Mouse (Mus musculus) hindbrain, embryonic 12.5 days (tissue): Measurements from ENCODE around the gene Cdk5rap3. TPM values are rescaled to one million over a fixed set of nuclear protein-coding genes. Genes with fewer than 3 reads are reported as not detected.

ENCODE experiments used
- ATAC-seq: fragments of 200-750 bp; cut with Nextera tagmentation; 2 replicates; pipeline ENCODE4 v1.8.0; 2017; ENCODE audit warnings: moderate TSS enrichment; ENCODE audit not compliant: low FRiP score
- H3K27ac ChIP-seq: fragments of 300-500 bp; sonication (generic); 2 replicates; pipeline ENCODE4 v1.5.1; 2016; ENCODE audit warnings: mild to moderate bottlenecking
- H3K27me3 ChIP-seq: fragments of 300-500 bp; sonication (generic); 2 replicates; pipeline ENCODE4 v1.6.1; 2016; ENCODE audit warnings: mild to moderate bottlenecking
- H3K36me3 ChIP-seq: fragments of 300-500 bp; sonication (generic); 2 replicates; pipeline ENCODE4 v1.6.1; 2016; ENCODE audit warnings: mild to moderate bottlenecking
- H3K4me1 ChIP-seq: fragments of 300-500 bp; sonication (generic); 2 replicates; pipeline ENCODE4 v1.6.1; 2016
- H3K4me2 ChIP-seq: fragments of 300-500 bp; sonication (generic); replicated peaks from 2 replicates; pipeline ENCODE4 v1.6.1; 2016; ENCODE audit warnings: mild to moderate bottlenecking
- H3K4me3 ChIP-seq: fragments of 300-500 bp; sonication (generic); 2 replicates; pipeline ENCODE4 v1.5.1; 2016; ENCODE audit warnings: mild to moderate bottlenecking
- H3K9ac ChIP-seq: fragments of 300-500 bp; sonication (generic); 2 replicates; pipeline ENCODE4 v1.6.1; 2016; ENCODE audit warnings: mild to moderate bottlenecking, moderate library complexity
- H3K9me3 ChIP-seq: fragments of 300-500 bp; sonication (generic); replicated peaks from 2 replicates; pipeline ENCODE4 v1.6.1; 2016; ENCODE audit warnings: mild to moderate bottlenecking
- WGBS: fragments of 180-500 bp; shearing (Covaris S2); methylation state at CpG from one replicate; pipeline ENCODE4 v1.1.7; 2016; 5-methylcytosine and 5-hydroxymethylcytosine counted together
- polyA plus RNA-seq: library from polyadenylated mRNA; unstranded; fragments of >200 nt; fragmentation: Nextera tagmentation; extraction: Ambion mirVana; gene quantifications from 2 replicates; pipeline ENCODE4 v1.2.1, GENCODE M21; 2016

Gene Cdk5rap3
- polyA plus RNA-seq, 1 experiment from 2014 or later: 98.9 TPM

DNA sequence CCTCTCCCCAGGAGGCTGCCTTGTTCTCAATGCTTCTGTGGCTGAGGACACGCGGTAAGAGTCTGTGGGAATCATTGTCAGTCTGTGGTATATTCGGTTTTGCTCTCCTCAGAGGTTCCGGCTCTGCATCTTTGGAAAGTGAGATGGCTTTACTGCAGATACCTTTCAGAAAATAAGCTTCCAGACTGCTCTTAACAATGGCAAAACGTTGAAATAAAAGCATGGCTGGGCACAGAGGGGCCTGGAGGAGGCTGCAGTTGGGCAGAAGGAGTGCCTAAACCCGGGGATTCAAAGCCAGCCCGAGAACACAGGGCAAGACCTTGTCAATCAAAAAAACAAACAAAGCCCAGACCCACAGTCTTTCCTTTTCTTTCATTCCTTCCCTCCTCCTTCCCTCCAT, 36.9 kb downstream of the Cdk5rap3 start:
- H3K4me2 ChIP-seq: no peak overlapping the region
- no peak overlapping the region for H3K9ac ChIP-seq
- H3K9me3 ChIP-seq: no peaks in the 10 kb centered on the region
- peaks cover 57% of the 10 kb centered on the region for H3K4me1 ChIP-seq
- H3K27ac ChIP-seq: peak overlapping the region; percentile 100
- H3K27me3 ChIP-seq: no peaks in the 10 kb centered on the region
- no peak overlapping the region for H3K4me3 ChIP-seq
- no peaks in the 10 kb centered on the region for H3K36me3 ChIP-seq
- 8% methylated on average over 7 of the region's 7 CpGs for WGBS
- ATAC-seq: no peak

GRCm38 (mm10) chr11:96878715-96879114, 37.6 kb downstream of the Cdk5rap3 start:
- no peak for ATAC-seq
- Histone ChIP-seq H3K4me2 (no peak overlapping the region), H3K27me3 (no peaks in the 10 kb centered on the region), H3K9ac (no peak overlapping the region), H3K27ac (peak overlapping the region; percentile 100), H3K9me3 (no peaks in the 10 kb centered on the region), H3K36me3 (no peaks in the 10 kb centered on the region), H3K4me1 (peaks cover 58% of the 10 kb centered on the region), H3K4me3 (no peak overlapping the region)
- WGBS: 19% methylated on average over 3 of the region's 3 CpGs

- H3K9me3 ChIP-seq: no peaks in the 10 kb centered on the region
- ATAC-seq: no peak
- H3K27ac ChIP-seq: peak overlapping the region; percentile 100
- H3K4me3 ChIP-seq: no peak overlapping the region
- H3K4me2 ChIP-seq: peak overlapping the region; percentile 48
- peaks cover 74% of the 10 kb centered on the region for H3K4me1 ChIP-seq
- H3K9ac ChIP-seq: peak overlapping the region; percentile 39
- H3K27me3 ChIP-seq: no peaks in the 10 kb centered on the region
- 30% methylated on average over 4 of the region's 4 CpGs for WGBS
- no peaks in the 10 kb centered on the region for H3K36me3 ChIP-seq
These were observed 39.2 kb downstream of the Cdk5rap3 start for GRCm38 (mm10) chr11:96877071-96877470.

- peaks cover 74% of the 10 kb centered on the region for H3K4me1 ChIP-seq
- peak overlapping the region; percentile 16; the same call in 1 of the 2 replicates for H3K4me3 ChIP-seq
- H3K9me3 ChIP-seq: no peaks in the 10 kb centered on the region
- no peaks in the 10 kb centered on the region for H3K36me3 ChIP-seq
- peak; percentile 86 for ATAC-seq
- peak overlapping the region; percentile 48 for H3K4me2 ChIP-seq
- peak overlapping the region; percentile 100 for H3K27ac ChIP-seq
- peak overlapping the region; percentile 39 for H3K9ac ChIP-seq
- H3K27me3 ChIP-seq: no peaks in the 10 kb centered on the region
- 0% methylated on average over 13 of the region's 13 CpGs for WGBS
These were observed 39.8 kb downstream of the Cdk5rap3 start for GRCm38 (mm10) chr11:96876300-96877040.

GRCm38 (mm10) chr11:96875745-96876144, 40.6 kb downstream of the Cdk5rap3 start:
- Histone ChIP-seq H3K9me3 (no peaks in the 10 kb centered on the region), H3K4me2 (peak overlapping the region; percentile 48), H3K27me3 (no peaks in the 10 kb centered on the region), H3K27ac (peak overlapping the region; percentile 100), H3K9ac (peak overlapping the region; percentile 43; the same call in 1 of the 2 replicates), H3K4me3 (peak overlapping the region; percentile 16), H3K4me1 (peaks cover 74% of the 10 kb centered on the region), H3K36me3 (no peaks in the 10 kb centered on the region)
- ATAC-seq: peak; percentile 91
- WGBS: under 1% methylated on average over 35 of the region's 35 CpGs

DNA sequence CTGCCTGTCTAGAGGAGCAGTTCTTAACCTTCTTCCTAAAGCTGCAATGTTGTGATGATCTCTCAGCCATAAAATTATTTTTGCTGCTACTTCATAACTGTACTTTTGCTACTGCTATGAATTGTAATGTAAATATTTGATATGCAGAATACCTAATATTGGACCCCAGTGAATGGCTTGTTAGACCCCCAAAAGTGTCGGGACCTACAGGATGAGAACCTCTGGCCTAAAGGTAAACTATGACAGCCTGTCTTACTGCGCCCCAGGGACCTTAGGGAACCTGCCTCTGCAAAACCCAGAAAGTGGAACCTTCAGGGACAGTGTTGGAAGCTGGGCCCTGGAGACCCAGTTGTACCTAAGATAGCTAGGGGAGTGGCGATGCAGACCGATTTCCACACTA, 41.0 kb downstream of the Cdk5rap3 start:
- peaks cover 74% of the 10 kb centered on the region for H3K4me1 ChIP-seq
- H3K9ac ChIP-seq: peak overlapping the region; percentile 43
- no peaks in the 10 kb centered on the region for H3K36me3 ChIP-seq
- H3K9me3 ChIP-seq: no peaks in the 10 kb centered on the region
- H3K27me3 ChIP-seq: no peaks in the 10 kb centered on the region
- 5% methylated on average over 4 of the region's 4 CpGs for WGBS
- peak overlapping the region; percentile 100 for H3K27ac ChIP-seq
- peak overlapping the region; percentile 16; the same call in 1 of the 2 replicates for H3K4me3 ChIP-seq
- peak overlapping the region; percentile 48 for H3K4me2 ChIP-seq
- ATAC-seq: no peak

- peak overlapping the region; percentile 42 for H3K4me2 ChIP-seq
- no peaks in the 10 kb centered on the region for H3K36me3 ChIP-seq
- H3K27me3 ChIP-seq: no peaks in the 10 kb centered on the region
- ATAC-seq: no peak
- 4% methylated on average over 11 of the region's 11 CpGs for WGBS
- H3K4me1 ChIP-seq: peaks cover 64% of the 10 kb centered on the region
- peak overlapping the region; percentile 100 for H3K27ac ChIP-seq
- peak overlapping the region; percentile 53 for H3K9ac ChIP-seq
- H3K9me3 ChIP-seq: no peaks in the 10 kb centered on the region
- H3K4me3 ChIP-seq: no peak overlapping the region
These were observed 42.6 kb downstream of the Cdk5rap3 start for GRCm38 (mm10) chr11:96873601-96874140.

DNA sequence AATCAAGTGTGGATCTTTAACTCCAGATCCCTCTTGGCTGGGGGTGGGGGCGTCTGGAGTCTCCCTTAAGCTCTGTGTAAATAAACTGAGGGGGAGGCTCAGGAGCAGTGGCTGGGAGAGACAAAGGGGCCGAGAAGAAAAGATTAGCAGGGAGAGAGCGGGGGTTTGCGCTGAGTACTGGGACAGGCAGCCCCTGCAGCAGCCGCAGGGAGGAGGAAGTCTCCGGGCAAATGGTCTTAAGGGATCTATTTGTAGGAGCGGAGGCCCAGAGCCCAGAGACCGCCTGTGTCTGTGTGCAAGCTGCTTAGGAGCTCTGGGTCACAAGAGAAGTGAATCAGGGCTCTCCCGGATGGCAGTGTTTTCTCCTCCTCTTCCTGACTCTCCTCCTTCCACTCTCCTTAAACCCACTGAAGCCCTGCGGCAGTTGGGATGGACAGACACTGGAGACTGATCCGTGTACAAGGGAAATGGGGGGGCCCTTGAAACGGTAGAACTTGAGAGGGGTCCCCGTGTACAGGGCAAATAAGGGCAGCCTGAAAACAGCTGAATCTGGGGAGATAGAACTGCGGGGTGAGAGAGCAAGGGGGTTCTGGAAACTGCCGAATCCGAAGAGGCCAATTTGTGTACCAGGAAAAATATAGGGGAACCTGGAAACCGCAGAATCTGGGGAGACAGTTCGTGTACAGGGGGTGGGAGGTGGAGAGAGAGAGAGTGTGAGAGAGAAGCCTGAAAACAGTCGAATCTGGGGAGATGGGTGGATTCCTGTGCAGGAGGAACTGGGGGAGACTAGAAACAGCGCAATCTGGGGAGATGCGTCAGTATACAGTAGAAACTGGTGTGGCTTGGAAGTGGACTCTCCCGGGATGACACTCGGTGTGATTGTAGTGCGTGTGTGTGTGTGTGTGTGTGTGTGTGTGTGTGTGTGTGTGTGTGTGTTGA, 43.6 kb downstream of the Cdk5rap3 start:
- H3K4me3 ChIP-seq: peak overlapping the region; percentile 6; the same call in 1 of the 2 replicates
- no peaks in the 10 kb centered on the region for H3K27me3 ChIP-seq
- H3K27ac ChIP-seq: peak overlapping the region; percentile 100
- peaks cover 54% of the 10 kb centered on the region for H3K4me1 ChIP-seq
- H3K9ac ChIP-seq: peak overlapping the region; percentile 53
- 2% methylated on average over 24 of the region's 24 CpGs for WGBS
- H3K36me3 ChIP-seq: no peaks in the 10 kb centered on the region
- peak; percentile 18; the same call in 1 of the 2 replicates for ATAC-seq
- peak overlapping the region; percentile 42 for H3K4me2 ChIP-seq
- H3K9me3 ChIP-seq: no peaks in the 10 kb centered on the region

- H3K4me3 ChIP-seq: no peak overlapping the region
- no peaks in the 10 kb centered on the region for H3K36me3 ChIP-seq
- WGBS: 12% methylated on average over 5 of the region's 5 CpGs
- H3K27me3 ChIP-seq: no peaks in the 10 kb centered on the region
- H3K9ac ChIP-seq: no peak overlapping the region
- no peak overlapping the region for H3K4me2 ChIP-seq
- no peak for ATAC-seq
- H3K27ac ChIP-seq: no peak overlapping the region
- peaks cover 27% of the 10 kb centered on the region for H3K4me1 ChIP-seq
- H3K9me3 ChIP-seq: no peaks in the 10 kb centered on the region
These were observed 49.1 kb downstream of the Cdk5rap3 start for GRCm38 (mm10) chr11:96867149-96867548.

GRCm38 (mm10) chr11:96863206-96863995, 52.9 kb downstream of the Cdk5rap3 start:
- H3K27ac ChIP-seq: peak overlapping the region; percentile 68
- ATAC-seq: peak; percentile 64

GRCm38 (mm10) chr11:96862534-96862933, 53.8 kb downstream of the Cdk5rap3 start:
- no peak overlapping the region for H3K9ac ChIP-seq
- no peaks in the 10 kb centered on the region for H3K27me3 ChIP-seq
- H3K4me1 ChIP-seq: peaks cover 40% of the 10 kb centered on the region
- H3K36me3 ChIP-seq: no peaks in the 10 kb centered on the region
- no peak for ATAC-seq
- peak overlapping the region; percentile 85 for H3K4me2 ChIP-seq
- peak overlapping the region; percentile 62; the same call in 1 of the 2 replicates for H3K27ac ChIP-seq
- 59% methylated on average over 12 of the region's 12 CpGs for WGBS
- no peaks in the 10 kb centered on the region for H3K9me3 ChIP-seq
- no peak overlapping the region for H3K4me3 ChIP-seq

More at GRCm38 (mm10) chr11:96863206-96863995, 52.9 kb downstream of the Cdk5rap3 start:
- Histone ChIP-seq H3K4me1 (peaks cover 40% of the 10 kb centered on the region), H3K9ac (peak overlapping the region; percentile 33), H3K4me2 (peak overlapping the region; percentile 37), H3K36me3 (no peaks in the 10 kb centered on the region), H3K4me3 (no peak overlapping the region), H3K9me3 (no peaks in the 10 kb centered on the region), H3K27me3 (no peaks in the 10 kb centered on the region)
- 16% methylated on average over 26 of the region's 26 CpGs for WGBS
